Comparison of ENCODE assay signal across 23 mouse cellular contexts in genomic region chr12:107392050-107392795, GRCm38 (mm10).
A peak's percentile ranks its signal among the peaks of the same experiment; 100 is the strongest.
DNase-seq lines count a peak whose midpoint lies in the region; ATAC-seq lines count a peak whose summit lies in the region.
"Had no signal": no experiment of that assay in that cellular context is flagged by ENCODE, and none has a peak within 500 bp of the region (broad histone marks: within the 10 kb centered on the region; RNA-seq: fewer than 3 reads in every experiment).

No protein-coding gene starts in this region.

- no peak overlapping the region for H3K9ac ChIP-seq in embryonic facial prominence, embryonic 11.5 days (replicated peaks; ENCODE audit: low read length)
- no peak overlapping the region for H3K9ac ChIP-seq in limb, embryonic 15.5 days
- H3K9ac ChIP-seq: hindbrain, embryonic 12.5 days; liver, embryonic 13.5 days; lung, embryonic 15.5 days; neural tube, embryonic 15.5 days had no signal

- no peaks in the 10 kb centered on the region for H3K9me3 ChIP-seq in embryonic facial prominence, embryonic 11.5 days (replicated peaks; ENCODE audit: control insufficient read depth, low read length)
- no peaks in the 10 kb centered on the region for H3K9me3 ChIP-seq in limb, embryonic 15.5 days
- H3K9me3 ChIP-seq: hindbrain, embryonic 12.5 days; liver, embryonic 13.5 days; lung, embryonic 15.5 days; neural tube, embryonic 15.5 days had no signal

- no peak overlapping the region for H3K4me3 ChIP-seq in embryonic facial prominence, embryonic 11.5 days (ENCODE audit: low read depth, low read length)
- no peak overlapping the region for H3K4me3 ChIP-seq in limb, embryonic 15.5 days
- H3K4me3 ChIP-seq: erythroblast, embryonic 14.5 days; hindbrain, embryonic 12.5 days; liver, embryonic 13.5 days; lung, embryonic 15.5 days; myocyte; neural tube, embryonic 15.5 days had no signal

- peak; percentile 8 to 11 for DNase-seq in frontal cortex, postnatal 36 days (ENCODE audit: low spot score in 2 of 2)
- no peak for DNase-seq in frontal cortex, postnatal 10 days (ENCODE audit: low spot score in 2 of 2)
- peak; percentile 29 for DNase-seq in layer of hippocampus, adult 9-10 months (ENCODE audit: low spot score)
- DNase-seq in layer of hippocampus, adult 8-10 months (ENCODE audit: low spot score in 2 of 2) = no peak
- peak; percentile 53 for DNase-seq in embryonic facial prominence, embryonic 11.5 days (ENCODE audit: low spot score)
- no peak for DNase-seq in right cerebral cortex, postnatal 4 days
- DNase-seq: adrenal gland, postnatal 36 days; B cell, adult 2 months; cerebellum, adult 9-11 months; gastrocnemius, postnatal 25 days; kidney, adult 8-10 months; kidney, postnatal 25 days; left cerebral cortex, postnatal 4 days; liver, embryonic 13.5 days; midbrain, embryonic 14.5 days had no signal

- WGBS in embryonic facial prominence, embryonic 11.5 days = 49% methylated on average over 14 of the region's 14 CpGs
- 39% methylated on average over 14 of the region's 14 CpGs for WGBS in limb, embryonic 15.5 days

- H3K4me2 ChIP-seq in embryonic facial prominence, embryonic 11.5 days (ENCODE audit: low read depth, low read length) = no peak overlapping the region
- H3K4me2 ChIP-seq in limb, embryonic 15.5 days = no peak overlapping the region
- H3K4me2 ChIP-seq: hindbrain, embryonic 12.5 days; liver, embryonic 13.5 days; lung, embryonic 15.5 days; neural tube, embryonic 15.5 days had no signal

- H3K4me1 ChIP-seq in embryonic facial prominence, embryonic 11.5 days (ENCODE audit: control insufficient read depth, insufficient read depth, low read length) = no peaks in the 10 kb centered on the region
- 0 out of 2 replicates have a peak, but pooled peaks cover 5% of the 10 kb centered on the region for H3K4me1 ChIP-seq in limb, embryonic 15.5 days
- H3K4me1 ChIP-seq: hindbrain, embryonic 12.5 days; liver, embryonic 13.5 days; lung, embryonic 15.5 days; neural tube, embryonic 15.5 days had no signal

- no peak overlapping the region for H3K27ac ChIP-seq in embryonic facial prominence, embryonic 11.5 days (replicated peaks; ENCODE audit: low read depth, low read length)
- peak overlapping the region; percentile 33; the same call in 1 of the 2 replicates for H3K27ac ChIP-seq in limb, embryonic 15.5 days
- H3K27ac ChIP-seq: hindbrain, embryonic 12.5 days; liver, embryonic 13.5 days; lung, embryonic 15.5 days; macrophage; neural tube, embryonic 15.5 days had no signal

- H3K36me3 ChIP-seq in embryonic facial prominence, embryonic 11.5 days (replicated peaks; ENCODE audit: control insufficient read depth, insufficient read depth, low read depth, low read length) = no peaks in the 10 kb centered on the region
- H3K36me3 ChIP-seq in limb, embryonic 15.5 days = no peaks in the 10 kb centered on the region
- H3K36me3 ChIP-seq: hindbrain, embryonic 12.5 days; liver, embryonic 13.5 days; lung, embryonic 15.5 days; neural tube, embryonic 15.5 days had no signal

- H3K27me3 ChIP-seq in embryonic facial prominence, embryonic 11.5 days (ENCODE audit: control insufficient read depth, insufficient read depth, low read length) = no peaks in the 10 kb centered on the region
- H3K27me3 ChIP-seq in limb, embryonic 15.5 days = no peaks in the 10 kb centered on the region
- H3K27me3 ChIP-seq: hindbrain, embryonic 12.5 days; liver, embryonic 13.5 days; lung, embryonic 15.5 days; neural tube, embryonic 15.5 days had no signal

- ATAC-seq in embryonic facial prominence, embryonic 11.5 days (replicated peaks; ENCODE audit: insufficient number of reproducible peaks, low FRiP score, low TSS enrichment, low read depth) = no peak
- ATAC-seq in limb, embryonic 15.5 days (ENCODE audit: insufficient number of reproducible peaks, low FRiP score, low TSS enrichment, low read depth) = no peak
- ATAC-seq: inflammation-experienced regulatory T-cells, adult 6 months had no signal

Comparison
In these comparisons a context has a peak if more than half of its experiments do, and no peak if none do; other contexts are left out.
1. DNase-seq: peak in frontal cortex, postnatal 36 days (2 of 2), layer of hippocampus, adult 9-10 months (single experiment) and embryonic facial prominence, embryonic 11.5 days (single experiment); none in frontal cortex, postnatal 10 days (0 of 2), layer of hippocampus, adult 8-10 months (0 of 2) and right cerebral cortex, postnatal 4 days (single experiment).